Mouse (Mus musculus) heart, embryonic 10.5 days (tissue): ENCODE measurements around the gene Pigo. TPM values are rescaled to one million over a fixed set of nuclear protein-coding genes. Genes with fewer than 3 reads are reported as not detected.

Source experiments
- DNase-seq: peaks from one replicate; pipeline ENCODE4 v3.0.0-alpha.2; 2017; ENCODE audit warnings: low spot score
- H3K27ac ChIP-seq: fragments of 300-500 bp; sonication (generic); 2 replicates; pipeline ENCODE4 v1.5.1; 2016; ENCODE audit warnings: mild to moderate bottlenecking
- H3K27me3 ChIP-seq: fragments of 300-500 bp; sonication (generic); 2 replicates; pipeline ENCODE4 v1.6.1; 2016; ENCODE audit warnings: mild to moderate bottlenecking; ENCODE audit not compliant: poor library complexity, insufficient read depth, severe bottlenecking
- H3K36me3 ChIP-seq: fragments of 300-500 bp; sonication (generic); 2 replicates; pipeline ENCODE4 v1.6.1; 2016; ENCODE audit warnings: mild to moderate bottlenecking, moderate library complexity
- H3K4me1 ChIP-seq: fragments of 300-500 bp; sonication (generic); 2 replicates; pipeline ENCODE4 v1.6.1; 2016; ENCODE audit warnings: mild to moderate bottlenecking
- H3K4me3 ChIP-seq: fragments of 300-500 bp; sonication (generic); 2 replicates; pipeline ENCODE4 v1.5.1; 2016; ENCODE audit warnings: mild to moderate bottlenecking, moderate library complexity
- H3K9me3 ChIP-seq: fragments of 300-500 bp; sonication (generic); 2 replicates; pipeline ENCODE4 v1.6.1; 2016; ENCODE audit warnings: mild to moderate bottlenecking, moderate library complexity
- WGBS: fragments of 180-500 bp; shearing (Covaris S2); methylation state at CpG from one replicate; pipeline ENCODE4 v1.1.7; 2016; 5-methylcytosine and 5-hydroxymethylcytosine counted together
- polyA plus RNA-seq: library from polyadenylated mRNA; unstranded; fragments of >200 nt; fragmentation: Nextera tagmentation; extraction: Ambion mirVana; gene quantifications from 2 replicates; pipeline ENCODE4 v1.2.1, GENCODE M21; 2016

Gene Pigo
- polyA plus RNA-seq, 1 experiment from 2014 or later, result 21.0 TPM

- Histone ChIP-seq H3K27ac (peak within 1 kb of the TSS; percentile 96), H3K9me3 (no peaks in the 10 kb centered on the region), H3K27me3 (no peaks in the 10 kb centered on the region), H3K4me3 (peak within 1 kb of the TSS; percentile 73), H3K36me3 (peaks cover 64% of the 10 kb centered on the region), H3K4me1 (peaks cover 22% of the 10 kb centered on the region)
- DNase-seq, result peak; percentile 98
- 1% methylated on average over 38 of the region's 38 CpGs for WGBS
Measured at GRCm38 (mm10) chr4:43031237-43031995, 5.8 kb upstream of the Pigo start, which contains the start of gene Stoml2. Gene Stoml2 (minus strand): TSS chr4:43031710.

- no peaks in the 10 kb centered on the region for H3K27me3 ChIP-seq
- H3K4me1 ChIP-seq, result peaks cover 19% of the 10 kb centered on the region
- H3K36me3 ChIP-seq, result peaks cover 57% of the 10 kb centered on the region
- H3K27ac ChIP-seq, result peak overlapping the region; percentile 96
- peak overlapping the region; percentile 73 for H3K4me3 ChIP-seq
- no peaks in the 10 kb centered on the region for H3K9me3 ChIP-seq
- DNase-seq, result no peak
- 2% methylated on average over 28 of the region's 28 CpGs for WGBS
Measured at GRCm38 (mm10) chr4:43030780-43031230, 5.2 kb upstream of the Pigo start.

- Histone ChIP-seq H3K9me3 (no peaks in the 10 kb centered on the region), H3K4me3 (peak overlapping the region; percentile 73), H3K27me3 (no peaks in the 10 kb centered on the region), H3K27ac (peak overlapping the region; percentile 96), H3K4me1 (peaks cover 19% of the 10 kb centered on the region), H3K36me3 (peaks cover 54% of the 10 kb centered on the region)
- 66% methylated on average over 9 of the region's 9 CpGs for WGBS
- no peak for DNase-seq
Measured at GRCm38 (mm10) chr4:43030352-43030751, 4.7 kb upstream of the Pigo start.

- Histone ChIP-seq H3K36me3 (peaks cover 52% of the 10 kb centered on the region), H3K4me3 (no peak overlapping the region; the same call in 1 of the 2 replicates), H3K9me3 (no peaks in the 10 kb centered on the region), H3K27me3 (no peaks in the 10 kb centered on the region), H3K27ac (no peak overlapping the region), H3K4me1 (peaks cover 25% of the 10 kb centered on the region)
- DNase-seq, result no peak
- 89% methylated on average over 9 of the region's 9 CpGs for WGBS
Measured at GRCm38 (mm10) chr4:43029749-43030148, 4.1 kb upstream of the Pigo start.

DNA sequence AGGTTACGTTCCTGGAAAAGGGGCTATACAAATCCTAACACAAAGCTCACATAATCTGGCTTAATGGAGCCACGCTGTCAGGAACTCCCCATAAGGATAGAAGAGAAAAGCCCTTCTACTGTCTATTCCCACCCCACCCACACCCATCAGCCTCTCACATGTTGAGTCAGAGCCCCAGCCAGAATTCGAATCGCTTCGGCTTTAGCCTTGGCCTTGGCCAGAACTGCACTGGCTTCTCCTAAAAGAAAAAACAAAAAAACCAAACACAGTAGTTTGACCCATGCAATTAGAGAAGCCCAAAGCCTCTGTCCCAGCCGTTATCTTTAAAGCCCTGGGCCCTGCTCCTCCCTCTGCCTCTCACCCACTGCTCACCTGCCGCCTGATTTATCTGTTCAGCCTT, 3.5 kb upstream of the Pigo start:
- 92% methylated on average over 7 of the region's 7 CpGs for WGBS
- Histone ChIP-seq H3K4me3 (no peak overlapping the region), H3K27ac (no peak overlapping the region), H3K27me3 (no peaks in the 10 kb centered on the region), H3K9me3 (no peaks in the 10 kb centered on the region), H3K4me1 (peaks cover 31% of the 10 kb centered on the region), H3K36me3 (peaks cover 52% of the 10 kb centered on the region)
- no peak for DNase-seq

DNA sequence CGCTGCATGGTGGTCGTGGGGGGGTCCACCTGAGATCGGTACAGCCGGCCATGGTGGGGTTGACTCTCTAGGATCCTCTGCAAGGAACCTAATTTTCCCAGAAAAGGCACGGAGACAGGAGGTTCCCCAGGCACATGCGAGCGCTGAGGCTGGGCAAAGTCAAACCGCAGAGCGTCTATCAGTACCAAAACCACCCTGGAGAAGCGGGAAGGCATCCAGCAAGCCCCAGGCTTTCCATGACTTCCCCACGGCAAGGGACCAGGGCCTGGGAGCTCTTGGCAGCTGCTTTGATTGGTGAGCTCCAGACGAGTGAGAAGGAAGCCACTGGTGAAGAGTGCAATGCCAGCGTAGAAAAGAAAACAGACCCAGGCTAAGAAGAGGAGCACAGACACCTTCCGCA, 946 bp downstream of the Pigo start:
- H3K27ac ChIP-seq, result peak overlapping the region; percentile 90
- no peaks in the 10 kb centered on the region for H3K27me3 ChIP-seq
- peak overlapping the region; percentile 74 for H3K4me3 ChIP-seq
- peaks cover 14% of the 10 kb centered on the region for H3K4me1 ChIP-seq
- DNase-seq, result no peak
- H3K36me3 ChIP-seq, result peaks cover 84% of the 10 kb centered on the region
- WGBS, result 73% methylated on average over 14 of the region's 14 CpGs
- H3K9me3 ChIP-seq, result no peaks in the 10 kb centered on the region

GRCm38 (mm10) chr4:43021341-43021740, 4.3 kb downstream of the Pigo start:
- no peaks in the 10 kb centered on the region for H3K9me3 ChIP-seq
- DNase-seq, result no peak
- H3K27me3 ChIP-seq, result no peaks in the 10 kb centered on the region
- 72% methylated on average over 17 of the region's 17 CpGs for WGBS
- H3K36me3 ChIP-seq, result peaks cover 81% of the 10 kb centered on the region
- H3K4me1 ChIP-seq, result peaks cover 11% of the 10 kb centered on the region
- no peak overlapping the region for H3K4me3 ChIP-seq
- no peak overlapping the region for H3K27ac ChIP-seq

GRCm38 (mm10) chr4:43020876-43021275, 4.7 kb downstream of the Pigo start:
- no peak for DNase-seq
- no peak overlapping the region for H3K4me3 ChIP-seq

GRCm38 (mm10) chr4:43019641-43020465, 5.8 kb downstream of the Pigo start:
- no peak for DNase-seq
- no peak overlapping the region for H3K4me3 ChIP-seq
- no peak overlapping the region for H3K27ac ChIP-seq
- 81% methylated on average over 23 of the region's 23 CpGs for WGBS
- no peaks in the 10 kb centered on the region for H3K27me3 ChIP-seq
- H3K36me3 ChIP-seq, result peaks cover 81% of the 10 kb centered on the region
- peaks cover 7% of the 10 kb centered on the region for H3K4me1 ChIP-seq
- H3K9me3 ChIP-seq, result no peaks in the 10 kb centered on the region

More at GRCm38 (mm10) chr4:43020876-43021275, 4.7 kb downstream of the Pigo start:
- Histone ChIP-seq H3K36me3 (peaks cover 81% of the 10 kb centered on the region), H3K9me3 (no peaks in the 10 kb centered on the region), H3K4me1 (peaks cover 11% of the 10 kb centered on the region), H3K27me3 (no peaks in the 10 kb centered on the region), H3K27ac (no peak overlapping the region)
- 85% methylated on average over 16 of the region's 16 CpGs for WGBS

GRCm38 (mm10) chr4:43019176-43019575, 6.4 kb downstream of the Pigo start:
- Histone ChIP-seq H3K36me3 (peaks cover 75% of the 10 kb centered on the region), H3K4me1 (0 out of 2 replicates have a peak, but pooled peaks cover under 1% of the 10 kb centered on the region), H3K9me3 (no peaks in the 10 kb centered on the region), H3K27me3 (no peaks in the 10 kb centered on the region), H3K4me3 (no peak overlapping the region), H3K27ac (no peak overlapping the region)
- WGBS, result 92% methylated on average over 10 of the region's 10 CpGs
- no peak for DNase-seq

DNA sequence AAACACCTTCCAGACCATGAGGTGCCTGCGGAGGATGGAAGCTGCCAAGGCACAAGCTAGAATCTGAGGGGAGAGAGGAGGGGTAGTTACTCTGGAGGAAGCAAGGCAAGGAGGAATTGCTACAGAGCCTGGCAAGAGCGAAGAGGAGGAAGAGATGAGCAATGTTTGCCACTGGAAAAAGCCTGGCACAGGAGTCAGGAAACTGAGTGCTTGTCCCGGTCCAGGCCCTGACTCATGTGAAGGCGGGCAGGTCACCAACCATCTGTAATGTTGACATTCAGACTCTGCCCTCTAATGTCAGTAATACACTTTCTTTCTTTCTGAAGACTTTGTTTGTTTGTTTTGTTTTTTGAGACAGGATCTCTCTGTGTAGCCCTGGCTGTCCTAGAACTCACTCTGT, 7.5 kb downstream of the Pigo start:
- H3K27me3 ChIP-seq, result no peaks in the 10 kb centered on the region
- no peaks in the 10 kb centered on the region for H3K9me3 ChIP-seq
- no peak for DNase-seq
- 85% methylated on average over 4 of the region's 4 CpGs for WGBS
- no peaks in the 10 kb centered on the region for H3K4me1 ChIP-seq
- H3K27ac ChIP-seq, result no peak overlapping the region
- H3K36me3 ChIP-seq, result peaks cover 64% of the 10 kb centered on the region
- H3K4me3 ChIP-seq, result no peak overlapping the region

DNA sequence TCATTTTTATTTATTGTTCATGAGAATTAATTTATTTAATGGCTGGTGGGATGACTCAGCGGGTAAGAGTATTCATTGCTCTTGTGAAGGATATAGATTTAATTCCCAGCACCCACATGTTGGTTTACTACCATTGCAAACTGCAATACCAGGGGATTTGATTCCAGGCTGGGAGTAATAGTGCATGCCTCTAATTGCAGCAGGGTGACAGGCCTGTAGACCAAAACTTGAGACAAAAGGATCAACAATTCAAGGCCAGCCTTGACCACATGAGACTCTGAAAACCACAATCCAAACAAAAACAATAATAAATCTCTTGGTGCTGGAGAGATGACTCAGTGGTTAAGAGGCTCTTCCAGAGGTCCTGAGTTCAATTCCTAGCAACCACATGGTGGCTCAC, 13.5 kb downstream of the Pigo start:
- Histone ChIP-seq H3K9me3 (no peaks in the 10 kb centered on the region), H3K27me3 (no peaks in the 10 kb centered on the region), H3K4me1 (peaks cover 21% of the 10 kb centered on the region), H3K36me3 (peaks cover 8% of the 10 kb centered on the region; the same call in 1 of the 2 replicates), H3K4me3 (no peak overlapping the region), H3K27ac (no peak overlapping the region)
- WGBS, result 95% methylated on average over 1 of the region's 1 CpGs
- no peak for DNase-seq
